Mouse (Mus musculus) liver, embryonic 12.5 days (tissue): ENCODE measurements around the gene Bend6. TPM values are rescaled to one million over a fixed set of nuclear protein-coding genes. Genes with fewer than 3 reads are reported as not detected.
A peak's percentile ranks its signal among the peaks of the same experiment; 100 is the strongest.
"Not testable (repeated sequence)": the region's sequence is repeated elsewhere in the genome, so short reads cannot be mapped to it uniquely, and the experiment has no call there.

Experiments used
- ATAC-seq: fragments of 200-750 bp; cut with Nextera tagmentation; 2 replicates; pipeline ENCODE4 v1.8.0; 2017; ENCODE audit warnings: moderate number of reproducible peaks, mild to moderate bottlenecking, moderate library complexity
- H3K27ac ChIP-seq: fragments of 300-500 bp; sonication (generic); 2 replicates; pipeline ENCODE4 v1.5.1; 2016; ENCODE audit warnings: mild to moderate bottlenecking
- H3K27me3 ChIP-seq: fragments of 300-500 bp; sonication (generic); replicated peaks from 2 replicates; pipeline ENCODE4 v1.6.1; 2016; ENCODE audit warnings: mild to moderate bottlenecking, moderate library complexity
- H3K36me3 ChIP-seq: fragments of 300-500 bp; sonication (generic); 2 replicates; pipeline ENCODE4 v1.6.1; 2016; ENCODE audit warnings: mild to moderate bottlenecking, moderate library complexity
- H3K4me1 ChIP-seq: fragments of 300-500 bp; sonication (generic); 2 replicates; pipeline ENCODE4 v1.6.1; 2016
- H3K4me2 ChIP-seq: fragments of 300-500 bp; sonication (generic); 2 replicates; pipeline ENCODE4 v1.6.1; 2016; ENCODE audit warnings: mild to moderate bottlenecking, moderate library complexity
- H3K4me3 ChIP-seq: fragments of 300-500 bp; sonication (generic); 2 replicates; pipeline ENCODE4 v1.5.1; 2016; ENCODE audit warnings: mild to moderate bottlenecking, moderate library complexity
- H3K9ac ChIP-seq: fragments of 300-500 bp; sonication (generic); 2 replicates; pipeline ENCODE4 v1.6.1; 2016; ENCODE audit warnings: mild to moderate bottlenecking, moderate library complexity
- H3K9me3 ChIP-seq: fragments of 300-500 bp; sonication (generic); replicated peaks from 2 replicates; pipeline ENCODE4 v1.6.1; 2016; ENCODE audit warnings: mild to moderate bottlenecking, moderate library complexity
- WGBS: fragments of 180-500 bp; shearing (Covaris S2); methylation state at CpG from one replicate; pipeline ENCODE4 v1.1.7; 2016; ENCODE audit not compliant: insufficient replicate concordance; 5-methylcytosine and 5-hydroxymethylcytosine counted together
- polyA plus RNA-seq: library from polyadenylated mRNA; unstranded; fragments of >200 nt; fragmentation: Nextera tagmentation; extraction: Ambion mirVana; gene quantifications from 2 replicates; pipeline ENCODE4 v1.2.1, GENCODE M21; 2016

The Bend6 gene
- polyA plus RNA-seq, 1 experiment from 2014 or later: 1.5 TPM

GRCm38 (mm10) chr1:33869031-33869430, 38.6 kb downstream of the Bend6 start:
- H3K9ac ChIP-seq: no peak overlapping the region
- H3K27ac ChIP-seq: no peak overlapping the region
- 77% methylated on average over 2 of the region's 2 CpGs for WGBS
- no peaks in the 10 kb centered on the region for H3K27me3 ChIP-seq
- no peaks in the 10 kb centered on the region for H3K9me3 ChIP-seq
- no peak for ATAC-seq
- no peaks in the 10 kb centered on the region for H3K4me1 ChIP-seq
- no peak overlapping the region for H3K4me3 ChIP-seq
- no peaks in the 10 kb centered on the region for H3K36me3 ChIP-seq
- no peak overlapping the region for H3K4me2 ChIP-seq

- no peaks in the 10 kb centered on the region for H3K9me3 ChIP-seq
- no peak for ATAC-seq
- no peak overlapping the region for H3K9ac ChIP-seq
- H3K27me3 ChIP-seq: no peaks in the 10 kb centered on the region; the same call in 1 of the 2 replicates
- H3K4me1 ChIP-seq: no peaks in the 10 kb centered on the region
- WGBS: 78% methylated on average over 2 of the region's 2 CpGs
- H3K4me2 ChIP-seq: no peak overlapping the region
- no peak overlapping the region for H3K4me3 ChIP-seq
- no peak overlapping the region for H3K27ac ChIP-seq
- no peaks in the 10 kb centered on the region for H3K36me3 ChIP-seq
Observed at GRCm38 (mm10) chr1:33846807-33847206, 60.8 kb downstream of the Bend6 start.

GRCm38 (mm10) chr1:33843823-33844222, 63.8 kb downstream of the Bend6 start:
- no peaks in the 10 kb centered on the region; the same call in 1 of the 2 replicates for H3K27me3 ChIP-seq
- H3K36me3 ChIP-seq: no peaks in the 10 kb centered on the region
- no peaks in the 10 kb centered on the region for H3K4me1 ChIP-seq
- H3K4me3 ChIP-seq: no peak overlapping the region
- WGBS: 67% methylated on average over 6 of the region's 6 CpGs
- no peak overlapping the region for H3K27ac ChIP-seq
- no peak for ATAC-seq
- no peak overlapping the region for H3K4me2 ChIP-seq
- no peak overlapping the region for H3K9ac ChIP-seq
- no peaks in the 10 kb centered on the region for H3K9me3 ChIP-seq

- H3K27me3 ChIP-seq, H3K9me3 ChIP-seq, H3K36me3 ChIP-seq, H3K4me2 ChIP-seq, H3K4me1 ChIP-seq, ATAC-seq, H3K27ac ChIP-seq, H3K4me3 ChIP-seq, H3K9ac ChIP-seq: not testable (repeated sequence)
- WGBS: 85% methylated on average over 14 of the region's 14 CpGs
Observed at GRCm38 (mm10) chr1:33838952-33839351, 68.7 kb downstream of the Bend6 start.

GRCm38 (mm10) chr1:33830586-33830985, 77.0 kb downstream of the Bend6 start:
- Histone ChIP-seq H3K4me3 (no peak overlapping the region), H3K4me2 (no peak overlapping the region), H3K9ac (no peak overlapping the region), H3K27me3 (no peaks in the 10 kb centered on the region), H3K27ac (no peak overlapping the region), H3K36me3 (no peaks in the 10 kb centered on the region), H3K9me3 (no peaks in the 10 kb centered on the region), H3K4me1 (no peaks in the 10 kb centered on the region)
- 58% methylated on average over 4 of the region's 4 CpGs for WGBS
- no peak for ATAC-seq

- Histone ChIP-seq H3K27me3 (no peaks in the 10 kb centered on the region), H3K4me2 (no peak overlapping the region), H3K9me3 (no peaks in the 10 kb centered on the region), H3K4me1 (peaks cover 16% of the 10 kb centered on the region), H3K36me3 (peaks cover 2% of the 10 kb centered on the region), H3K27ac (no peak overlapping the region), H3K9ac (no peak overlapping the region), H3K4me3 (no peak overlapping the region)
- 71% methylated on average over 2 of the region's 2 CpGs for WGBS
- ATAC-seq: no peak
Observed at GRCm38 (mm10) chr1:33817931-33818330, 89.7 kb downstream of the Bend6 start.

GRCm38 (mm10) chr1:33813868-33814794, 93.5 kb downstream of the Bend6 start, which contains the start of gene Zfp451:
Gene Zfp451 (minus strand): TSS chr1:33814595.
- Histone ChIP-seq H3K27ac (peak within 1 kb of the TSS; percentile 86), H3K4me1 (peaks cover 26% of the 10 kb centered on the region), H3K27me3 (no peaks in the 10 kb centered on the region), H3K4me2 (peak within 1 kb of the TSS; percentile 89), H3K9ac (peak within 1 kb of the TSS; percentile 97), H3K36me3 (peaks cover 33% of the 10 kb centered on the region), H3K4me3 (peak within 1 kb of the TSS; percentile 99), H3K9me3 (no peaks in the 10 kb centered on the region)
- ATAC-seq: peak; percentile 89
- under 1% methylated on average over 84 of the region's 85 CpGs for whole genome bisulfite sequencing

GRCm38 (mm10) chr1:33813495-33813867, 94.1 kb downstream of the Bend6 start:
- WGBS: 8% methylated on average over 11 of the region's 11 CpGs
- peak; percentile 40 for ATAC-seq

GRCm38 (mm10) chr1:33803323-33803722, 104.3 kb downstream of the Bend6 start:
- H3K4me2 ChIP-seq: no peak overlapping the region
- H3K4me1 ChIP-seq: no peaks in the 10 kb centered on the region
- no peak overlapping the region for H3K27ac ChIP-seq
- H3K4me3 ChIP-seq: no peak overlapping the region
- ATAC-seq: no peak
- no peak overlapping the region for H3K9ac ChIP-seq
- H3K36me3 ChIP-seq: peaks cover 81% of the 10 kb centered on the region
- no peaks in the 10 kb centered on the region for H3K27me3 ChIP-seq
- 90% methylated on average over 2 of the region's 2 CpGs for WGBS
- H3K9me3 ChIP-seq: no peaks in the 10 kb centered on the region

More at GRCm38 (mm10) chr1:33813495-33813867, 94.1 kb downstream of the Bend6 start:
- Histone ChIP-seq H3K9me3 (no peaks in the 10 kb centered on the region), H3K4me2 (peak overlapping the region; percentile 89), H3K27me3 (no peaks in the 10 kb centered on the region), H3K4me1 (peaks cover 26% of the 10 kb centered on the region), H3K4me3 (peak overlapping the region; percentile 99), H3K36me3 (peaks cover 38% of the 10 kb centered on the region), H3K9ac (peak overlapping the region; percentile 97), H3K27ac (peak overlapping the region; percentile 86)

Other genes with a start within 250 kb of the Bend6 start
- gene Prim2, start 238.0 kb downstream of the Bend6 start, polyA plus RNA-seq: 49.2 and 50.0 TPM in 2 replicates
- 8.4 and 8.9 TPM in 2 replicates for gene Rab23, start 187.9 kb downstream of the Bend6 start, polyA plus RNA-seq
- 75.9 and 87.7 TPM in 2 replicates for gene Bag2, start 150.0 kb downstream of the Bend6 start, polyA plus RNA-seq
- 12.6 and 13.2 TPM in 2 replicates for gene Zfp451, start 93.2 kb downstream of the Bend6 start, polyA plus RNA-seq
- gene Dst, start 409 bp upstream of the Bend6 start, polyA plus RNA-seq: 5.4 TPM in 2 replicates